8 mouse cellular contexts compared by ENCODE assay signal in genomic region chr1:171064491-171065242, GRCm38 (mm10). TPM values are rescaled to one million over a fixed set of nuclear protein-coding genes. Genes with fewer than 3 reads are reported as not detected.
DNase-seq lines count a peak whose midpoint lies in the region; ATAC-seq lines count a peak whose summit lies in the region.
"Not testable (repeated sequence)": the region's sequence is repeated elsewhere in the genome, so short reads cannot be mapped to it uniquely, and the experiment has no call there.

Gene Fcgr3 (minus strand): TSS chr1:171064935.

- WGBS in intestine, embryonic 14.5 days: 1% methylated on average over 39 of the region's 75 CpGs

- H3K27me3 ChIP-seq in intestine, embryonic 14.5 days (replicated peaks; ENCODE audit: control insufficient read depth, insufficient read depth, low read length): peaks cover 24% of the 10 kb centered on the region

- not testable (repeated sequence) for H3K9me3 ChIP-seq in intestine, embryonic 14.5 days (ENCODE audit: control insufficient read depth, low read length)

- H3K36me3 ChIP-seq in intestine, embryonic 14.5 days (ENCODE audit: control insufficient read depth, insufficient read depth, low read length): not testable (repeated sequence)

- not testable (repeated sequence) for H3K4me1 ChIP-seq in intestine, embryonic 14.5 days (replicated peaks; ENCODE audit: control insufficient read depth, insufficient read depth, low read length)

- intact Hi-C loops in left cerebral cortex, postnatal 14 days (cut with DNase I): not testable (repeated sequence)

- peak; percentile 89 for DNase-seq in adrenal gland, adult 2 months
- DNase-seq in embryo, embryonic 11 days: peak; percentile 86
- peak; percentile 78 for DNase-seq in gastrocnemius, postnatal 25 days
- peak; percentile 99 for DNase-seq in intestine, embryonic 14.5 days (ENCODE audit: low spot score)
- peak; percentile 84 for DNase-seq in left cerebral cortex, postnatal 14 days (ENCODE audit: low spot score in 2 of 2)
- DNase-seq in right cerebral cortex, postnatal 10 days (ENCODE audit: low spot score in 2 of 2): peak; percentile 91 to 93
- peak; percentile 84 for DNase-seq in urinary bladder, postnatal 14 days (ENCODE audit: low spot score)

- H3K4me2 ChIP-seq in intestine, embryonic 14.5 days (ENCODE audit: low read length): peak within 1 kb of the TSS; percentile 40

- peak; percentile 66 for ATAC-seq in intestine, embryonic 14.5 days (replicated peaks; ENCODE audit: low FRiP score, low TSS enrichment, low read depth)
- ATAC-seq in megakaryocyte progenitor cell, adult 5-6 weeks (replicated peaks; ENCODE audit: poor library complexity): peak; percentile 42

- H3K9ac ChIP-seq in intestine, embryonic 14.5 days (ENCODE audit: low read length): not testable (repeated sequence)

- H3K27ac ChIP-seq in intestine, embryonic 14.5 days (ENCODE audit: low read depth): not testable (repeated sequence)

- peak within 1 kb of the TSS; percentile 27 for H3K4me3 ChIP-seq in intestine, embryonic 14.5 days (ENCODE audit: low read depth, low read length)

RNA-seq across cellular contexts. Expression of gene Fcgr3, which starts in this region (rescaled TPM):
- 10 to 100 TPM; 16.4 to 17.7 TPM for total RNA-seq in adrenal gland, adult 2 months (2021)
- 5.4 and 5.5 TPM in 2 replicates for polyA plus RNA-seq in adrenal gland, adult 2 months (2012; rRNA removed)
- total RNA-seq in gastrocnemius, postnatal 25 days (2021): 1 to 10 TPM; 3.7 to 4.6 TPM
- polyA plus RNA-seq in intestine, embryonic 14.5 days (2014; fragmentation: Nextera tagmentation; extraction: Ambion mirVana): 10.7 and 12.7 TPM in 2 replicates
- total RNA-seq in left cerebral cortex, postnatal 14 days (2021): 10 to 100 TPM; 10.3 to 10.8 TPM
- 384 and 416 TPM in 2 replicates for total RNA-seq in megakaryocyte progenitor cell, adult 5-6 weeks (2015)
- 406 and 474 TPM in 2 replicates for total RNA-seq in megakaryocyte progenitor cell, adult 5-6 weeks (2017)

Comparison
In these comparisons a context has a peak if more than half of its experiments do, and no peak if none do; other contexts are left out.
1. RNA of gene Fcgr3 (total RNA-seq): 384 to 474 TPM in megakaryocyte progenitor cell, adult 5-6 weeks; 16.4 to 17.7 TPM in adrenal gland, adult 2 months, 10.3 to 10.8 TPM in left cerebral cortex, postnatal 14 days and 3.7 to 4.6 TPM in gastrocnemius, postnatal 25 days; every median in the first group is over 10 times any median in the second.
2. Peak in every context shown above with its lines, with median percentiles within 50 percentile points of each other: DNase-seq.